Mouse (Mus musculus) erythroblast, embryonic 14.5 days (primary cell): Measurements from ENCODE around the gene Prdm12.

ENCODE experiments used
- GATA1 ChIP-seq: IDR thresholded peaks from 2 replicates; pipeline ENCODE4 v1.6.1; 2012; ENCODE audit warnings: low read length, inconsistent platforms, mixed read lengths
- TAL1 ChIP-seq: IDR thresholded peaks from 3 replicates; pipeline ENCODE4 v1.6.1; 2012; ENCODE audit warnings: low read length, inconsistent platforms, mixed read lengths

DNA sequence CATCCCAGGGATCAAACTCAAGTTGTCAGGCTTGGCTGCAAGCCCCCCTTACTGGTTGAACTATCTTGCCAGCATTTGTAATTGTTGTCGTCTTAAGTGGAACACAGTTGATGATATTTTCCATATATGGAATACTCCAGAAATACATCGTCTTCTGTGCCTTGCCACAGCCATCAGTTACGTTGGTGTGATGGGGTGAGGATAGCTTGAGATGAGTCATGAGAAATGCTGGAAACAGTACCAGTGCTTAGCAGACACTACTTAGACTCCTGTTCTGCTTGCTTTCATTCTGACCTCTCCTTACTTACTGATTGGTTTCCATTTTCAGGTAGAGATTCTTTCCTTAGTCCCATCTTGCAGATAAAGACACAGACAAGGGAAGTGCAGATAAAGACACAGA lies 6.3 kb upstream of the Prdm12 start:
- TF ChIP-seq GATA1 (no peak), TAL1 (no peak)
